Mouse (Mus musculus): ENCODE results near the gene Alkbh7.
A peak's percentile ranks its signal among the peaks of the same experiment; 100 is the strongest.

Alkbh7 gene

GRCm38 (mm10) chr17:57031661-57032420 is 34.7 kb downstream of the Alkbh7 start:
- peak; percentile 98 for DNase-seq (ENCODE audit: low spot score)

- no peak for DNase-seq (ENCODE audit: low spot score)
Measured at GRCm38 (mm10) chr17:57032854-57033253, 35.7 kb downstream of the Alkbh7 start.

GRCm38 (mm10) chr17:57038978-57039377 is 41.8 kb downstream of the Alkbh7 start:
- no peak for DNase-seq (ENCODE audit: low spot score)

GRCm38 (mm10) chr17:57041554-57041953 is 44.4 kb downstream of the Alkbh7 start, which contains the start of gene Slc25a41:
TSS of gene Slc25a41 (minus strand) at chr17:57041654.
- DNase-seq (ENCODE audit: low spot score), result no peak

- no peak for DNase-seq (ENCODE audit: low spot score)
Measured at GRCm38 (mm10) chr17:57047406-57047805, 50.3 kb downstream of the Alkbh7 start.

GRCm38 (mm10) chr17:57048816-57049215 is 51.7 kb downstream of the Alkbh7 start:
- no peak for DNase-seq (ENCODE audit: low spot score)
